Comparison of ENCODE assay signal across 18 mouse cellular contexts in genomic region chr10:33107942-33108341, GRCm38 (mm10). TPM values are rescaled to one million over a fixed set of nuclear protein-coding genes. Genes with fewer than 3 reads are reported as not detected.
"Had no signal": no experiment of that assay in that cellular context is flagged by ENCODE, and none has a peak within 500 bp of the region (broad histone marks: within the 10 kb centered on the region; RNA-seq: fewer than 3 reads in every experiment).

No protein-coding gene starts in this region.

- H3K4me3 ChIP-seq: limb, embryonic 10.5 days; liver, embryonic 15.5 days; megakaryocyte, embryonic 14.5 days; midbrain, embryonic 12.5 days; myocyte; neural tube, embryonic 12.5 days had no signal

- H3K4me2 ChIP-seq: liver, embryonic 11.5 days; liver, embryonic 15.5 days; midbrain, embryonic 12.5 days; neural tube, embryonic 12.5 days had no signal

- H3K36me3 ChIP-seq: limb, embryonic 10.5 days; liver, embryonic 15.5 days; midbrain, embryonic 12.5 days; neural tube, embryonic 12.5 days had no signal

- DNase-seq: kidney, postnatal 10 days; lung, adult 2 months; lung, postnatal 10 days; right cerebral cortex, adult 18-20 months; right cerebral cortex, postnatal 25 days; thymus, postnatal 36 days had no signal

- H3K9me3 ChIP-seq: limb, embryonic 10.5 days; liver, embryonic 15.5 days; megakaryocyte, embryonic 14.5 days; midbrain, embryonic 12.5 days; neural tube, embryonic 12.5 days had no signal

- H3K4me1 ChIP-seq: limb, embryonic 10.5 days; liver, embryonic 15.5 days; megakaryocyte, embryonic 14.5 days; midbrain, embryonic 12.5 days; neural tube, embryonic 12.5 days had no signal

- H3K27me3 ChIP-seq: liver, embryonic 15.5 days; megakaryocyte, embryonic 14.5 days; midbrain, embryonic 12.5 days; neural tube, embryonic 12.5 days had no signal

- H3K27ac ChIP-seq: limb, embryonic 10.5 days; liver, embryonic 15.5 days; macrophage; midbrain, embryonic 12.5 days; neural tube, embryonic 12.5 days had no signal

- H3K9ac ChIP-seq: liver, embryonic 15.5 days; midbrain, embryonic 12.5 days; neural tube, embryonic 12.5 days had no signal

RNA-seq across cellular contexts. Expression of gene Trdn, which starts 27.6 kb away (rescaled TPM):
- total RNA-seq: layer of hippocampus, postnatal 14 days had no signal
- polyA plus RNA-seq: kidney, embryonic 14.5 days; large intestine, adult 2 months; macrophage; small intestine, adult 2 months had no signal
